Mouse (Mus musculus) spleen, adult 18-20 months (tissue): ENCODE results near the gene Vmn2r90.
"Not testable (repeated sequence)": the region's sequence is repeated elsewhere in the genome, so short reads cannot be mapped to it uniquely, and the experiment has no call there.

Experiments
- DNase-seq, 2 experiments: peaks; one replicate each; pipeline ENCODE4 v3.0.0; 2022; ENCODE audit warnings: mixed read lengths in 2 of 2

Vmn2r90 gene

GRCm38 (mm10) chr17:17703447-17703846, at the start of gene Vmn2r90:
Vmn2r90 (plus strand) TSS chr17:17703747.
- DNase-seq, result no peak

- no peak for DNase-seq
Measured at GRCm38 (mm10) chr17:17654997-17655828, 48.3 kb upstream of the Vmn2r90 start.

GRCm38 (mm10) chr17:17655829-17656176, 47.7 kb upstream of the Vmn2r90 start:
- DNase-seq, result no peak

DNA sequence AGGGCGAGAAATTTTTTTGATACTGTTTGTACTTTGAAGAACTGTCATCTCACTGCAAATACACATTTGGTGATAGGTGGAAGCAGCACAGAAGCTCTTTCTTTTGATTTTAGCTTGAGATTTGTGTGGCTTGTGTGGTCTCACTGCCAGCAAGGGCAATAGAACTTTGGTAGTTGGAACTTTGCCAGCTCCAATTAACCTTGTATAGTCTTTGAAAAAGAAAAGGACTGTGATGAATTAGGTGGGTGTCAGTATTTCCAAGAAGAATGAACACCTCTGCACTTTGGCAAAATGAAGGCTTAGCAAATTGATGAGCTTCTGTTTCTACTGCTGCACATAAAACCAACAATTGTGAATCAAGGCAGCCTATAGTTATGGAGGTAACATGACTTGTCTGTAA, 24.8 kb upstream of the Vmn2r90 start:
- DNase-seq, result no peak

DNA sequence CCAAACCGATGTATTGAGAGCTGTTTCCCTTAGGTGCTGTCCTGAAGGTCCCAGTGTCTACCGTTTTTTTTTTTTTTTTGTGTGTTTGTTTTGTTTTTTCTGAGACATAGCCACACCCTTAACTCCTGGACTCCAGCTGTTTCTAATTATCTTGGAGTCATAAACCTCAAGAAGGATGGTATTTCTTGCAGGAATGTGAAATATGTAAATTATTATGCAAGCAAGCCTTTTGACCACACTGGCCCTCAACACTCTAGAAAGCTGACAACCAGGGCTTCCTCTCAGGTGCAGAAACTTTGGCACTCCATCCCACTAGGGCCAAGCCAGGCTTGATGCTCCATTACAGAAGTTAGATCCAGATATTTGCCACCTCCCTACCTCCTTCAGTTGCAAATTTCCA, 12.9 kb upstream of the Vmn2r90 start:
- no peak for DNase-seq

GRCm38 (mm10) chr17:17732396-17732795, 28.8 kb downstream of the Vmn2r90 start:
- not testable (repeated sequence) for DNase-seq

GRCm38 (mm10) chr17:17738635-17739034, 35.1 kb downstream of the Vmn2r90 start:
- DNase-seq, result no peak

DNA sequence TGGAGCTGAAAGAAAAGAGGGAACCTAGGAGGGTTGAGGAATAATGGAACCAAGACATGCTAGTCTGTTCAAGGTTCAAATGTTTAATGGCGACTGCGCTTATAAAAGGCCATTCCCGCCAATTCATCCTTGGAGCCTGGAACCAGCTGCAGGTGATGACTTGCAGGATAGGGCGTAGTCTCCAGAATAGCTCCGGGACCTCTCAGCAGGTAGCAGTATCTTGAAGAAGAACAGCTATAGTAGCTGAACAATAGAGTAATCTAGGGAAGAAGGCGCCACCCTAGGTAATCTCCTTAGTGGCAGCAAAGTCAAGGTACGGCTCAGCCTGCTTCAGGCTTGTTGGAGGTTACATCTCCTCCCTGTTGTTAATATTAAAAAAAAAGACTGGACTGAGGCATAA, 35.8 kb downstream of the Vmn2r90 start:
- not testable (repeated sequence) for DNase-seq

GRCm38 (mm10) chr17:17739936-17740335, 36.4 kb downstream of the Vmn2r90 start:
- not testable (repeated sequence) for DNase-seq

GRCm38 (mm10) chr17:17741516-17741915, 38.0 kb downstream of the Vmn2r90 start:
- not testable (repeated sequence) for DNase-seq

- DNase-seq, result peak in 1 of 2 experiments; percentile 28
Measured at GRCm38 (mm10) chr17:17749371-17749770, 45.8 kb downstream of the Vmn2r90 start.

GRCm38 (mm10) chr17:17762614-17763293, 59.2 kb downstream of the Vmn2r90 start:
- DNase-seq, result no peak

- no peak for DNase-seq
Measured at GRCm38 (mm10) chr17:17764206-17764605, 60.7 kb downstream of the Vmn2r90 start.

GRCm38 (mm10) chr17:17766481-17766880, 62.9 kb downstream of the Vmn2r90 start:
- DNase-seq, result no peak
